Mouse (Mus musculus) liver, embryonic 13.5 days (tissue): ENCODE measurements around the gene Rcn1. TPM values are rescaled to one million over a fixed set of nuclear protein-coding genes. Genes with fewer than 3 reads are reported as not detected.

Experiments
- ATAC-seq: fragments of 200-750 bp; cut with Nextera tagmentation; 2 replicates; pipeline ENCODE4 v1.8.0; 2017; ENCODE audit warnings: low read depth, mild to moderate bottlenecking, moderate number of reproducible peaks, moderate library complexity
- DNase-seq: peaks from one replicate; pipeline ENCODE4 v3.0.0; 2022
- H3K27ac ChIP-seq: fragments of 300-500 bp; sonication (generic); 2 replicates; pipeline ENCODE4 v1.5.1; 2015; ENCODE audit warnings: moderate library complexity, mild to moderate bottlenecking, inconsistent platforms
- H3K27me3 ChIP-seq: fragments of 300-500 bp; sonication (generic); 2 replicates; pipeline ENCODE4 v1.6.1; 2015; ENCODE audit warnings: mild to moderate bottlenecking, inconsistent platforms
- H3K36me3 ChIP-seq: fragments of 300-500 bp; sonication (generic); 2 replicates; pipeline ENCODE4 v1.6.1; 2015; ENCODE audit warnings: mild to moderate bottlenecking, inconsistent platforms
- H3K4me1 ChIP-seq: fragments of 300-500 bp; sonication (generic); replicated peaks from 2 replicates; pipeline ENCODE4 v1.6.1; 2015; ENCODE audit warnings: inconsistent platforms
- H3K4me2 ChIP-seq: fragments of 300-500 bp; sonication (generic); 2 replicates; pipeline ENCODE4 v1.6.1; 2015; ENCODE audit warnings: inconsistent platforms, mild to moderate bottlenecking, moderate library complexity
- H3K4me3 ChIP-seq: fragments of 300-500 bp; sonication (generic); replicated peaks from 2 replicates; pipeline ENCODE4 v1.5.1; 2015; ENCODE audit warnings: mild to moderate bottlenecking, inconsistent platforms
- H3K9ac ChIP-seq: fragments of 300-500 bp; sonication (generic); 2 replicates; pipeline ENCODE4 v1.6.1; 2015; ENCODE audit warnings: mild to moderate bottlenecking, inconsistent platforms
- H3K9me3 ChIP-seq: fragments of 300-500 bp; sonication (generic); replicated peaks from 2 replicates; pipeline ENCODE4 v1.6.1; 2016; ENCODE audit warnings: inconsistent platforms
- WGBS: fragments of 180-500 bp; shearing (Covaris S2); methylation state at CpG from one replicate; pipeline ENCODE4 v1.1.7; 2015; ENCODE audit not compliant: insufficient replicate concordance; 5-methylcytosine and 5-hydroxymethylcytosine counted together
- polyA plus RNA-seq: library from polyadenylated mRNA; unstranded; fragments of >200 nt; fragmentation: Nextera tagmentation; extraction: Ambion mirVana; gene quantifications from 2 replicates; pipeline ENCODE4 v1.2.1, GENCODE M21; 2015

Gene Rcn1
- polyA plus RNA-seq, 1 experiment from 2014 or later = 29.1 TPM

DNA sequence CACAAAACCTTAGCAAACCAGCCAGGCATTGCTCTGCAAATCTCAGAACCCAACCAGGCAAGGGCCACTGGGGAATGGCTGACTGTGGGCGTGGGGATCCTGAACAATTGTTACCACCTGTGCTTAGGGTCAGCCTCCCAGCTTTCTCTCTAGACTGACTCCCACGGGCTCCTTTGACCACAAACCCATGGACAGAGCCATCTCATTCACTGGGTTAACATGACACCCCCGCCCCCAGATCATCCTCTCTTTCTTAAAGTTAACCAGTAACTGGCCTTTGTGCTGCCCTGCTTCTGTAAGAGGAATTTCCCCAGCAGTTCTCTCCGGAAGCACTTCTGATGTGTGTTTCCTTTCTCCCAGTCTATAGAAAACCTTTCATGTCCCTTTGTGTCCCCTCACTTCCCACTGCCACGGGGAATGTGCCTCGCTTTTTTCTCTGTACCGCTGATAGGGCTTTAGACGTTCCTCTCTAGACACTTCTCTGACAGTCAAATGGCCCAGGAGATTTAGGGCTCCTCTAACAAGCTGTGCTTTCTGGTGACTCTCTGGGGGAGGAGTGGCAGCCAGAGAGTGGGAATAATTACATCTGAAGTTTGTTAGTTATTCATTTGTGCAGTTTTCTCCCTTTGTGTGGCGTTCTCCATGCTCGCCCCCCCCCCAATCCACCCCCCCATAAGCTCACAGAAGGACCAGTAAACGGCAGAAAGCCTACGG, 62.6 kb downstream of the Rcn1 start:
- Histone ChIP-seq H3K27me3 (no peaks in the 10 kb centered on the region), H3K9ac (no peak overlapping the region), H3K4me3 (no peak overlapping the region), H3K9me3 (no peaks in the 10 kb centered on the region), H3K4me1 (no peaks in the 10 kb centered on the region), H3K36me3 (no peaks in the 10 kb centered on the region), H3K4me2 (no peak overlapping the region), H3K27ac (no peak overlapping the region)
- ATAC-seq = no peak
- 18% methylated on average over 12 of the region's 12 CpGs for WGBS
- DNase-seq = no peak

Other genes starting within 250 kb of the Rcn1 start
- 0.99 and 1.00 TPM in 2 replicates for gene Them7, start 175.0 kb downstream of the Rcn1 start, polyA plus RNA-seq